Mouse (Mus musculus): ENCODE results near the gene Capn7. TPM values are rescaled to one million over a fixed set of nuclear protein-coding genes. Genes with fewer than 3 reads are reported as not detected.

The Capn7 gene
- polyA plus RNA-seq, 1 experiment from 2014 or later = 53.1 TPM

DNA sequence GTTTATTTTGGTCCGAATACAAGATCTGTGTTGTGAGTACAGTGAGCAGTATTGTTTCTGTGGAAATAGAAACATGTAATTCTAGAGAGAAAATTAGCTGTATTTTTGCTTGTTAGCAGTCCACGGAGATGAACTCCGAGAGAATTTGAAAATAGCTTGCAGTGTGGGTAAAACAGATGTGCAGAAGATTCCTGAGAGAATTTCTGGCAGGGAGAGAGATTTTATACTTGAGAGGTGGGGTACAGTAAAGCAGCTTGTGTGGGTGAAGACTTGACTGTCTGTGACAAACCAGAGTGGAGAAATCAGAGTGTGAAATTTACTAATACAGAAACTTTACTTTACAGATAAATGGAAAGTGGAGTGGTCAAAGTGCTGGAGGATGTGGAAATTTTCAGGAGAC, 32.9 kb downstream of the Capn7 start:
- no peaks in the 10 kb centered on the region for H3K9me3 ChIP-seq (replicated peaks)
- H3K36me3 ChIP-seq = peaks cover 66% of the 10 kb centered on the region

DNA sequence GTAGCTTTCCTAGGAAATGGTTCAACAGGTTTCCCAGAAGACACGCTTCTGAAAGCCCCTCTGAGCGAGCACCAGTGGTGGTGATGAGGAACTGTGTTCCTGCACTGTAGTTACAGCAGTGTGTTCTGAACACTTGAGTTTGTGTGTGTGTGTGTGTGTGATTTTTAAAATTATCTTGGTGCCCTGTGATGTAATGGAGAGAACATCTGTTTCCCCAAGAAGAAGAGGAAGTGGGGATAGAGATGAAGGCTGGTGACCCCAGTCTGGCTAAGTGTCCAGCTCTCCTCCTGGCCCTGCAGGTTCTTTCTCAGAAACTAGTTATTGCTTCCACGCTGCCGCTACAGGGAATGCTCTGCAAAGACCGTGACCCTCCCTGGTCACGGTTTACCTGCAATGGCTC, 38.0 kb downstream of the Capn7 start:
- Histone ChIP-seq H3K4me3 (no peak overlapping the region), H3K27ac (no peak overlapping the region), H3K4me1 (no peaks in the 10 kb centered on the region), H3K9me3 (replicated peaks) (no peaks in the 10 kb centered on the region), H3K36me3 (peaks cover 92% of the 10 kb centered on the region), H3K4me2 (replicated peaks) (no peak overlapping the region), H3K27me3 (no peaks in the 10 kb centered on the region), H3K9ac (no peak overlapping the region)
- ATAC-seq (ENCODE audit: low FRiP score) = no peak
- 96% methylated on average over 6 of the region's 6 CpGs for WGBS

More for the DNA sequence above, 32.9 kb downstream of the Capn7 start:
- no peak overlapping the region for H3K9ac ChIP-seq
- ATAC-seq (ENCODE audit: low FRiP score) = no peak
- no peak overlapping the region for H3K4me3 ChIP-seq
- H3K27me3 ChIP-seq = no peaks in the 10 kb centered on the region
- H3K4me2 ChIP-seq (replicated peaks) = no peak overlapping the region
- WGBS = 90% methylated on average over 3 of the region's 3 CpGs
- no peak overlapping the region for H3K27ac ChIP-seq
- H3K4me1 ChIP-seq = no peaks in the 10 kb centered on the region

DNA sequence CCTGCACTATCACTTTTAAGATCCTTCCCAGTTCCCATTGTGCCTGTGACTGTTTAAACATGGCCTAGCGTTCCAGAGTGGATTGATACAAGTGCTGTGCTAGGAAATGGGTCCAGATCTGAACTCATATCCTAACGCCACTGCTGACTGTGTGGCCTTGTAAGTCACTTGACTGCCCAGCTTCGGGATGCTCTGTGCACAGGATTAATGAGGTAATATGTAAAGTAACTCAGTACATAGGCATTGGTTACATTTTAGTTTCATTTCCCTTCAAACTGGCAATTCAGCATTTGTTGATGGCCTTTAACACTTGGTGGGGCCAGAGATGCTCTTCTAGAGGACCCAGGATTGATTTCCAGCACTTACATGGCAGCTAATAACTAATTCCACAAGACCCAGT, 39.9 kb downstream of the Capn7 start:
- Histone ChIP-seq H3K36me3 (peaks cover 74% of the 10 kb centered on the region), H3K9ac (no peak overlapping the region), H3K27me3 (no peaks in the 10 kb centered on the region), H3K4me1 (no peaks in the 10 kb centered on the region), H3K27ac (no peak overlapping the region), H3K4me3 (no peak overlapping the region), H3K9me3 (replicated peaks) (no peaks in the 10 kb centered on the region), H3K4me2 (replicated peaks) (no peak overlapping the region)
- 96% methylated on average over 3 of the region's 3 CpGs for WGBS
- ATAC-seq (ENCODE audit: low FRiP score) = no peak

DNA sequence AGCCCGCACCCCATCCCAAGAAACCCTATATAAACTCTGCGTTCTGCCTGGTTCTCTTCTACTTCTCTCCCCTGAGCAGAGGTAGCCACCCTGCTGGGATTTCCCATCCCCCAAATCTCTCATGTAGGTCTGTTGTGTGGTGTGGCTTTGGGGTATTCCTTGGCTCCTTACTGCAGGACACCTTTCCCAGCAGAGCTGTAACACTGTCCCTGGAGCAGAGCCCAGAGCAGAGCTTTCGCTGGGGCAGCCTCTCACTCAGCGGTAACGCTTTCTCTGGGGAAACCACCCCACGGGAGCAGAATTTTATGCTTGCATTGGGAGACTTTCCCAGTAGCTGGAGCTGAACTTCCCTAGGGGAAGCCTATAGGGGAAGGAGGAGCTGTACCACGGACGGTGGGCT, 45.8 kb downstream of the Capn7 start:
- no peak overlapping the region for H3K4me3 ChIP-seq
- no peak overlapping the region for H3K27ac ChIP-seq
- H3K4me2 ChIP-seq (replicated peaks) = no peak overlapping the region
- H3K9me3 ChIP-seq (replicated peaks) = no peaks in the 10 kb centered on the region
- peaks cover 26% of the 10 kb centered on the region for H3K36me3 ChIP-seq
- H3K4me1 ChIP-seq = peaks cover 27% of the 10 kb centered on the region
- WGBS = 94% methylated on average over 8 of the region's 8 CpGs
- H3K9ac ChIP-seq = no peak overlapping the region
- H3K27me3 ChIP-seq = no peaks in the 10 kb centered on the region
- no peak for ATAC-seq (ENCODE audit: low FRiP score)

DNA sequence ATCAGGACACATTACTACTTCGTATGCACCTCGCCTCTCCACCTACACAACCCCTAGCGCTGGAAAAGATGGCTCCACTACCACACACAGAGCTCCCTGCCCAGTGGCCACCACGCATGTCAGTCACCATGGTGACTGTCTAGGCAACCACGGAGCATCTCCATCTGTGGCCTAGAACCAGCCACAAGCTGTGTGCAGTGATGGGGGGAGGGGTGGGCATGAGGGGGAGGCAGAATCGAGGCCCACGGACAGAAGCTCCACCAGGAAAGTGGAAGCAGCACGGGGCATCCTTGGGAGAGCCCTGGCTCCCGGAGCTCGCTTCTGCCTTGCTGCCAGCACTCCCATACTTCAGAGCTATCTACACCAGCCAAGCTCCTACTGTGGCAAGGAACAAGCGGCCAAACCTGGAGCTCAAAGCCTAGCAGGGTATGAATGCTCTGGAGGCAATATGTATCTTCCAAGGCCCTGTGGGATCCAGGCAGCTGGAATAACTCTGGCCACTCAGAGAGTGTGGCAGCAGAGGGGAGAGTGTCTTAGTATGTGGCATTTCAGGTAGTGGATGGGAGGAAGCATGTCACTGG, 47.1 kb downstream of the Capn7 start:
- H3K27me3 ChIP-seq = no peaks in the 10 kb centered on the region
- no peak overlapping the region for H3K4me2 ChIP-seq (replicated peaks)
- H3K9ac ChIP-seq = no peak overlapping the region
- no peak overlapping the region for H3K27ac ChIP-seq
- H3K4me3 ChIP-seq = no peak overlapping the region
- peaks cover 32% of the 10 kb centered on the region for H3K4me1 ChIP-seq
- WGBS = 78% methylated on average over 11 of the region's 11 CpGs
- peaks cover 16% of the 10 kb centered on the region; the same call in 1 of the 2 replicates for H3K36me3 ChIP-seq
- no peak for ATAC-seq (ENCODE audit: low FRiP score)
- H3K9me3 ChIP-seq (replicated peaks) = no peaks in the 10 kb centered on the region

DNA sequence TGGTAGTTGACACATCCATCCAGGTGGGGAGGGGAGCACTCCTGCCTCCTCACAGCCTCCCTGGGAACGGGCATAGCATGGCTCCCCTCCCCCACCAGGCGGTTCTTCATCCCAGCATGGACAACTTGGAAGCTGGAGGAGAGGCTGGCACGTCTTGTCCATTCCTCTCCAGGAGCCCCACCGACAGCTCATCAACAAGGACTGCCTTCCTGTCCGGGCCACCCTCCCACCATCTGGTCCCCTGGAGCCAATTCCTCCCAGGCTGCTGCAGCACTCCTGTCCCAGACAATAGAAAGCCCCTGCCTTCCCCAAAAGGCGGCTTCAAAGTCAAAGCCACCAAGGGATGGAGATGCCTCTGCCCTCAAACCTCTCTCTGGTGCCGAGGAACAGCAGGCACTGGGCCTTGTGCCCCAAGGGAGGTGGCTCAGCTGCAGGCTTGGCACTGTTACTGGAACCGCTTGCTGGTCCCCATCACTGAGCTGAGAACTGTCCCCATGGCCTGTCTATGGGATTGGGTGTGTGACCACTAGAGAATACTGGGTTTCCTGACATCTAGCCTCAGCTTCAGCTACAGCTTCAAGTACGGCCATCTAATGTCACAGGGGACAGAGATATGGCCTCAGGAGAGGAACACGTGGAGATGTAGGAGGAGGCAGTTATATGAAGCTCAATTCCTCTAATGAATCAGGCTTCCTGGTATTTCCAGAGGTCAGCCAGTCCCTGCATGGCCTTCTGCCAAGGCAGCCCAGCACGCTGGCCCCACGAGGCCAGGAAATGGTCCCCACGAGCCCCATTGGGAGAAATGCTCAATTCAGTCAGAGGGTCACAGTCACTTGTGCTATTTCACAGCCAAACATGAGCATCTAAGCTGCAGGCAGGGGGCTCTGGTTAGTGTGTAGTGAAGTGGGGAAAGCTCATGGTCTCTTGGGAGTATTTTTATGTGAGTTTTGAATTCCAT, 48.2 kb downstream of the Capn7 start:
- H3K27ac ChIP-seq = no peak overlapping the region
- H3K9ac ChIP-seq = no peak overlapping the region
- ATAC-seq (ENCODE audit: low FRiP score) = no peak
- WGBS = 67% methylated on average over 13 of the region's 13 CpGs
- peaks cover 32% of the 10 kb centered on the region for H3K4me1 ChIP-seq
- H3K4me3 ChIP-seq = no peak overlapping the region
- H3K9me3 ChIP-seq (replicated peaks) = no peaks in the 10 kb centered on the region
- peaks cover 9% of the 10 kb centered on the region; the same call in 1 of the 2 replicates for H3K36me3 ChIP-seq
- no peak overlapping the region for H3K4me2 ChIP-seq (replicated peaks)
- H3K27me3 ChIP-seq = no peaks in the 10 kb centered on the region

DNA sequence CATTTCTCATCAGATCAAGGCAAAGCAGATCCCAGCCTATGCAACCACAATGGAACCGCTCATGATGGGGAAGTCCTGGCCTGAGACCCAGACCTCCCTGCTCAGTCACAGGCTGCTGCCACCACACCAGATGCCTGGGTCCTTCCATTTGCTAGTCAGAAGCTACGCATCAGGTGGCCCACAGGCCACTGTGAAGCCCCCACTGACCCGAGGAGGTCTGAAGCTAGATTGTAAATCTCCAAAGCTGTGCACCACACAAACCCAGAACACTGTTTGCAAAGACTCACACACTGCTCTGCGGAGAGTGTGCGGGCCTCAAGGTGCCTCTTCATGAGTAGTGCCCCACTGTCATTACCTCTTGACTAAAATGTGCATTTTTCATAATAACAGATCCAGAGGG, 49.0 kb downstream of the Capn7 start:
- ATAC-seq (ENCODE audit: low FRiP score) = no peak
- WGBS = 87% methylated on average over 5 of the region's 5 CpGs
- H3K36me3 ChIP-seq = peaks cover 9% of the 10 kb centered on the region; the same call in 1 of the 2 replicates

DNA sequence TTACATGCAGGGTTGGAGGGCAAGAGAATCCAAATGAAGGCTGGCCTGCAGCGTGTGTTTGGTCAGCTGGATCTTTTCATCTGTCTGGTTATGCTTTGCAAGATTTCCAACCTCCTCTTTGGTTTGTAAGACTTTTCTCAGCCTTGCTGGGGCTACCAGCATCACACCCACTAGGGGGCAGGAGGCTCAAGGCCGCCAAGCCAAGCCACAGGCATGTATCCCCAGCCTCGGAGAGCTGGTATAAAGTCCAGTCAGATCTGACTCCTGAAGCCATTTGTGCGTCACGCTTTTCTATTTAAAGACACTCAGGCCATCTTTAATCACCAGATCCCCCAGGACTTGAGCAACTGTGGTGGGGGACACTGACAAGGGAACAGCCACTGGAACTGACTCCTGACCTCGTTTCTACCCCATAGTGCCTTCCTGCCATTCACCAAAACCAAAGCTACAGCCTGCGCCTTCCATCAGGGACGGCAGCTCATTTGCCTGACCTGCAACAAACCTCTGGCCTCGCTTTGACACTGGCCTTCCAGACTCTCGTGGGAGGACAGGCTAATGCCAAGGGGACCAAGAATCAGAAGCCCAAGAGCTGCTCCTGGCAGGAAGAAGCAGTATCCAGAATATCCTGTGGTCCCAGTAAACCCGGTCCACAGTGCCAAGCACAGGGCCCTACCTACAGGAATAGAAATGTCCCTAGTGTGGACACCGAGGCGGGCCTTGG, 49.7 kb downstream of the Capn7 start:
- no peak overlapping the region for H3K9ac ChIP-seq
- H3K4me1 ChIP-seq = peaks cover 32% of the 10 kb centered on the region
- no peak overlapping the region for H3K4me3 ChIP-seq
- no peaks in the 10 kb centered on the region for H3K9me3 ChIP-seq (replicated peaks)
- H3K4me2 ChIP-seq (replicated peaks) = no peak overlapping the region
- WGBS = 54% methylated on average over 13 of the region's 13 CpGs
- H3K27ac ChIP-seq = no peak overlapping the region
- H3K27me3 ChIP-seq = no peaks in the 10 kb centered on the region
- no peak for ATAC-seq (ENCODE audit: low FRiP score)
- peaks cover 9% of the 10 kb centered on the region; the same call in 1 of the 2 replicates for H3K36me3 ChIP-seq

More for the DNA sequence above, 49.0 kb downstream of the Capn7 start:
- no peak overlapping the region for H3K9ac ChIP-seq
- no peaks in the 10 kb centered on the region for H3K9me3 ChIP-seq (replicated peaks)
- peaks cover 32% of the 10 kb centered on the region for H3K4me1 ChIP-seq
- no peak overlapping the region for H3K27ac ChIP-seq
- no peak overlapping the region for H3K4me3 ChIP-seq
- no peaks in the 10 kb centered on the region for H3K27me3 ChIP-seq
- no peak overlapping the region for H3K4me2 ChIP-seq (replicated peaks)

DNA sequence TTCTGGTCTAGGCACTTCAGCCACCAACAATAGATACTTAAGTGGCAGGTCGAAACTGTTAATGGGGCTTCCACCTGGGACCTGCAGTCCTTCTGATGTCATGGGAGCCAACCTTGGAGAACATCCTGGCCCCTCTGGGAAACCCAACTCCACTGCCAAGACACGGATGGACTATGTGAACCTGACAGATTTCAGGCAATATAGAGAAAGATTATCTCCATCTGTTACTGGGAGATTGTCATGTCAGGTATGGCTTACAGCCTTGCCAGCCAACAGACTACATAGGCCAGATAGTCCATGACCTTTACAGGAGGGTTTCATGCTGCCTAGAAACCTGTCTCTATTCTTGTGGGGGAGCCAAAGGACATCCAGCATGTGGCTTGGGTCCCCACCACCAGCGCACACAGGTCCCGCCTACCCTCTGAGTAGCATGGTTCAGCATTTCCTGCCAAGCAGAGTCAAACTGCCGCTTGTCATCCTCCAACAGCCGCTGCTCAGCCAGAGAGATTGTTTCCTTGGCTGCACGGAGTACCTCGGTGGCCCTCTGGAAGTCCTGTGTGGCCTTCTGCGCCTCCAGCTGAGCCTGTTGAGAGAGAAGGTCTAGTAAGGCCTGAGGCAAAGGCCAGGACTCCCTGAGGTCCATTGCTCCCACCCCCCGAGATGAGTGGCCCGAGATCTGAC, 51.0 kb downstream of the Capn7 start:
- peaks cover 4% of the 10 kb centered on the region; the same call in 1 of the 2 replicates for H3K36me3 ChIP-seq
- H3K9ac ChIP-seq = no peak overlapping the region
- no peak overlapping the region for H3K27ac ChIP-seq
- no peaks in the 10 kb centered on the region for H3K27me3 ChIP-seq
- no peak overlapping the region for H3K4me3 ChIP-seq
- WGBS = 75% methylated on average over 11 of the region's 11 CpGs
- no peaks in the 10 kb centered on the region for H3K9me3 ChIP-seq (replicated peaks)
- H3K4me2 ChIP-seq (replicated peaks) = no peak overlapping the region
- peaks cover 32% of the 10 kb centered on the region for H3K4me1 ChIP-seq
- ATAC-seq (ENCODE audit: low FRiP score) = no peak

DNA sequence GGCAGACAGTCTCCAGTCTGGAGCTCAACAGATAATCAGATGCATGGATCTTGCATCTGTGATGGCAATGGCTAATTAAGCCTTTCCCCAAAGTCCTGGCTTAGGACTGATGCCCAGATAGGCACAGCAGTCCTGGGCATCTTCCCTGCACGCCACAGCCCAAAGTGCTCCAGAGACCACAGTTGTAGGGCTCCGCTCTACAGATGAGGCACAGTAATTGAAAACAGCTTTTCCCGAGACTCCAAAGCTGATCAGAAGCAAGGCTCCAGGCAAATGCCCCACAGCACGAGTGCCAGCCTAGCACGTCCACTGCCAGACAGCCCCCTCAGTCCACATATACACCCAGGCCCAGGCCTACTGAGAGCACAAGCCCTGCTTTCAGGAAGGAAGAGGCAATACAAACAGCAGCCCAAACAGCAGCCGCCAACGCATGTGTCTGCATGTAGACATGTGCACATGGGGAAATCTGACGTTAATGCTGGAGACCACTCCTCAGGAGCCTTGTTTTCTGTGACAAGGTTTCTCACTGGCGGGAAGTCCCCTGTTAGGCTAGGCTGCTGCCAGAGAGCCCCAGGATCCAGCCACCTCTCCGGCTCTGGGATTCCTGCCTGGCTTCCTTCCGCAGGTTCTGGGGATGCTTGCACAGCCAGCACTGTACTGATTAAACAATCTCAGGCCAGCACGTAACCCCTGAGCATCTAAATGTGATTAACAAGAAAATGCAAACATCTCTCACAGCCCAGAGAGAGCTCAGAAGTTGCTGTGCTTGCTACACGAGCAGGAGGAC, 51.8 kb downstream of the Capn7 start:
- Histone ChIP-seq H3K4me1 (peaks cover 31% of the 10 kb centered on the region), H3K36me3 (0 out of 2 replicates have a peak, but pooled peaks cover 3% of the 10 kb centered on the region), H3K9me3 (replicated peaks) (no peaks in the 10 kb centered on the region), H3K27me3 (no peaks in the 10 kb centered on the region), H3K27ac (no peak overlapping the region), H3K4me3 (no peak overlapping the region), H3K9ac (no peak overlapping the region), H3K4me2 (replicated peaks) (no peak overlapping the region)
- ATAC-seq (ENCODE audit: low FRiP score) = 0 out of 2 replicates have a peak, but pooled peaks have one; percentile 14
- WGBS = 65% methylated on average over 13 of the region's 13 CpGs

DNA sequence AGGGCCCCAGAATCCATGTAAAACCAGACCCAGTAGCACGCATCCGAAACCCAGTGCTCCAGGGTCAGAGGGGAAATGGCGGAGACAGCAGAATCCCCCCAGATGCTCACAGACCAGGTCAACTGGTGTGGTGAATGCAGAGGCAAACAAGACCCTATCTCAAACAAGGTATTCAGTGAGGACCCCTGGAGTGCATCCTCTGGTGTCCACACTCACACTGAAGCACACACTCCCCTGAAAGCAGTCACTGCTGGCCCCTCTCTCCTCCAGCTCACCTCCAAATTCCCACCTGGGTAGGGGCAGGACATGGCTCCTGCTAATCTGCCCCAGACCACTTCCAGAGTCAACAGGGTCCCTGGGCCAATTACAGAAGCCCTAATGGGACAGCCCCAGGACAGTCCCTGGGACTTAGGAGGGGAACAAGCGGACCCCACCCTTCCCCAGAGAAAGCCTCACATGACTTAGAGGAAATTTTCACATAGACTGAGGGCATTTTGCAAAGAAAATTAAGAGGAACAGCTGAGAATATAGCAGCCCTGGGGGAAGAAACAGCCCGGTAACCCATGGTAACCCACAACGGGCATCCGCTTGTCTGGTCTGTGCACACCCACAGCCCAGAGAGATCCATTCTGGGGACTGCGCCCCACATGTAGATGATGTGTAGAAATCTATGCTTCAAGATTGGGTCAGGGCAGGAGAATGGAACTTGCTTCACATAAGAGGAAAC, 53.1 kb downstream of the Capn7 start:
- ATAC-seq (ENCODE audit: low FRiP score) = no peak
- peaks cover 22% of the 10 kb centered on the region for H3K4me1 ChIP-seq

More for the DNA sequence above, 53.1 kb downstream of the Capn7 start:
- Histone ChIP-seq H3K9me3 (replicated peaks) (no peaks in the 10 kb centered on the region), H3K27me3 (no peaks in the 10 kb centered on the region), H3K27ac (no peak overlapping the region), H3K9ac (no peak overlapping the region), H3K4me3 (no peak overlapping the region), H3K36me3 (0 out of 2 replicates have a peak, but pooled peaks cover 3% of the 10 kb centered on the region), H3K4me2 (replicated peaks) (no peak overlapping the region)
- 91% methylated on average over 8 of the region's 8 CpGs for WGBS
